Mouse (Mus musculus) heart, embryonic 15.5 days (tissue): ENCODE results near the gene Hlf. TPM values are rescaled to one million over a fixed set of nuclear protein-coding genes. Genes with fewer than 3 reads are reported as not detected.

Experiments used
- ATAC-seq: fragments of 200-750 bp; cut with Nextera tagmentation; replicated peaks from 2 replicates; pipeline ENCODE4 v1.8.0; 2017; ENCODE audit warnings: low read depth, moderate TSS enrichment; ENCODE audit not compliant: insufficient number of reproducible peaks, insufficient read depth, low FRiP score
- H3K27ac ChIP-seq: fragments of 300-500 bp; sonication (generic); 2 replicates; pipeline ENCODE4 v1.5.1; 2015; ENCODE audit warnings: mild to moderate bottlenecking, inconsistent platforms
- H3K27me3 ChIP-seq: fragments of 300-500 bp; sonication (generic); 2 replicates; pipeline ENCODE4 v1.6.1; 2015; ENCODE audit warnings: inconsistent platforms
- H3K36me3 ChIP-seq: fragments of 300-500 bp; sonication (generic); 2 replicates; pipeline ENCODE4 v1.6.1; 2015; ENCODE audit warnings: mild to moderate bottlenecking, inconsistent platforms
- H3K4me1 ChIP-seq: fragments of 300-500 bp; sonication (generic); replicated peaks from 2 replicates; pipeline ENCODE4 v1.6.1; 2015; ENCODE audit warnings: inconsistent platforms
- H3K4me2 ChIP-seq: fragments of 300-500 bp; sonication (generic); 2 replicates; pipeline ENCODE4 v1.6.1; 2015; ENCODE audit warnings: inconsistent platforms, mild to moderate bottlenecking, moderate library complexity
- H3K4me3 ChIP-seq: fragments of 300-500 bp; sonication (generic); 2 replicates; pipeline ENCODE4 v1.5.1; 2015; ENCODE audit warnings: mild to moderate bottlenecking, inconsistent platforms
- H3K9ac ChIP-seq: fragments of 300-500 bp; sonication (generic); 2 replicates; pipeline ENCODE4 v1.6.1; 2015; ENCODE audit warnings: mild to moderate bottlenecking, inconsistent platforms
- H3K9me3 ChIP-seq: fragments of 300-500 bp; sonication (generic); replicated peaks from 2 replicates; pipeline ENCODE4 v1.6.1; 2016; ENCODE audit warnings: inconsistent platforms
- WGBS: fragments of 180-500 bp; shearing (Covaris S2); methylation state at CpG from one replicate; pipeline ENCODE4 v1.1.7; 2015; ENCODE audit warnings: mixed read lengths; 5-methylcytosine and 5-hydroxymethylcytosine counted together
- polyA plus RNA-seq: library from polyadenylated mRNA; unstranded; fragments of >200 nt; fragmentation: Nextera tagmentation; extraction: Ambion mirVana; gene quantifications from 2 replicates; pipeline ENCODE4 v1.2.1, GENCODE M21; 2015

The Hlf gene
- polyA plus RNA-seq, 1 experiment from 2014 or later: 4.9 TPM

DNA sequence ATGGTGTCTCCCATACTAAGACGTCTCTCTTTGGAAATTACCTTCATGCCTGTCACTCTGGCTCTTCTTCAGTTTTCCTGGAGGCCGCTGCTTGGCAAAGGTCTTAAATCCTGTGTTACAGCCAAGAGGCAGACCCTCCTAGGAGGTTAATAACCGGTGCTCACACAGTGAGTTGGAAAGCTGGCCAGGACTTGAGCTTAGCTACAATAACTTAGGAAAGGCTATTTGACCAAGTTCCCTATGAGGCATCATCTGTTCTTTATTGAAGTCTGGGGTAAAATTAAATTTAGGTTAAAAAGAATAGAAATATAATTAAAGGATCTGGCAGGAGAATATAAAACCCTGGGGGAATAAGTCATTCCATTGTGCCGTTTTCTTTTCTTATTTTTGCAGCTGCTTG is 99.5 kb downstream of the Hlf start:
- Histone ChIP-seq H3K4me2 (no peak overlapping the region), H3K36me3 (no peaks in the 10 kb centered on the region), H3K9ac (no peak overlapping the region), H3K9me3 (no peaks in the 10 kb centered on the region), H3K27me3 (no peaks in the 10 kb centered on the region), H3K27ac (no peak overlapping the region), H3K4me3 (no peak overlapping the region), H3K4me1 (no peaks in the 10 kb centered on the region)
- ATAC-seq: no peak
- WGBS: 76% methylated on average over 4 of the region's 4 CpGs

DNA sequence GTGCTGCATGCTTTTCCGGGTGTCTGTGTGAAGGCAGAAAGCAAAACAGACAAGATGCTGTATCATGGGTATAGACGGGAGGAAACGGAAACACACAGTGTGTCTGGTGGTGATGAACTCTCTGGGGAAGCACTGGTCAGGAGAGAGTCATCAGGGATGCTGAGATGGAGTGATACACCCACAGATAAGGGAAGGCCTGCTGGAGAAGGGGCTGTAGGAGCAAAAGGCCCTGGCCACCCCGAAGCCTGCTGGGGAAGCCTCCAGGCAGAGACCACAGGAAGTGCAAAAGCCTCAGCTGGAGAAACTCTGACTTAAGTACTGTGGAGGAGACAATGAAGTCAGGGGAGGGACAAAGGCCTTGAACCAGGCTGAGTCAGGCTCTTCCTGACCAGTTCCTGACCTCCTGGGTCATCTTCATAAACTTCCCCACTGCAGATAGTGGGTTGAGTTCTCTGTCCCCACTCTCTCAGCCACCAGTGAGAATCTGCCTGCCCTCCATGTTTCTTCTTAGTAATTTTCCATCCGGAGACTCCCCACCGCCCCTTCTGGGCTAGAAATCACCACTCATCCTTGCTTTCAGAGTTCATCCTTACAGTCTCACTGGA is 104.0 kb downstream of the Hlf start:
- no peak overlapping the region for H3K9ac ChIP-seq
- WGBS: 74% methylated on average over 6 of the region's 6 CpGs
- H3K4me1 ChIP-seq: no peaks in the 10 kb centered on the region
- no peaks in the 10 kb centered on the region for H3K9me3 ChIP-seq
- H3K36me3 ChIP-seq: no peaks in the 10 kb centered on the region
- H3K4me2 ChIP-seq: no peak overlapping the region
- H3K27ac ChIP-seq: no peak overlapping the region
- no peak for ATAC-seq
- H3K27me3 ChIP-seq: no peaks in the 10 kb centered on the region
- no peak overlapping the region for H3K4me3 ChIP-seq

Other genes starting within 250 kb of the Hlf start
- gene Gm45716, start 203.2 kb downstream of the Hlf start, polyA plus RNA-seq: 43.7 and 54.6 TPM in 2 replicates
- gene Mmd, start 141.4 kb downstream of the Hlf start, polyA plus RNA-seq: 75.4 and 82.9 TPM in 2 replicates
- gene Stxbp4, start 247.2 kb upstream of the Hlf start, polyA plus RNA-seq: 12.3 and 14.0 TPM in 2 replicates
- gene Cox11, start 247.3 kb upstream of the Hlf start, polyA plus RNA-seq: 36.4 and 37.3 TPM in 2 replicates